Mouse (Mus musculus): ENCODE measurements around the gene Zfp616. TPM values are rescaled to one million over a fixed set of nuclear protein-coding genes. Genes with fewer than 3 reads are reported as not detected.

The Zfp616 gene
- not detected for total RNA-seq (2021)
- long read RNA-seq, experiment 1 = 0 reads
- long read RNA-seq, experiment 2 = 0 reads

DNA sequence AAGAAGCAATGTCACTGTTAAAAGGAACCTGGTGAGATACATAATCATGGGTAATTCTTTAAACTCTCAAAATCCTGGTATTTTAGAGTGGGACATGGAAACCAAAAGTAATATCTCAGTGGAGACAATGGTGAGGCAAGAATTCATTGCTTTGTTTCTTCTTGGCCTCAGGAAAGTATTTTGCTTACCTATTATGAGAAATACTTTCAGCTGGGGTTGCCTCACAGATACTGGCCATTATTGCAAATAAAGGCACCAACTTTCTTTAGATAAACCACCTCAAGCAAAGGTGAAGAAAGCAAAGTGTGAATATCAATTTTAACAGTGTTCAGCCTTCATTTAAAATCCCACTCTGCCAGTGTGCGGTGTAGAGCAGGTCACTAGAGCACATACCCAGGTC lies at the start of gene Zfp616:
Zfp616 (plus strand) TSS at position 301 of the 400 bp plus-strand sequence.
- DNase-seq = no peak

DNA sequence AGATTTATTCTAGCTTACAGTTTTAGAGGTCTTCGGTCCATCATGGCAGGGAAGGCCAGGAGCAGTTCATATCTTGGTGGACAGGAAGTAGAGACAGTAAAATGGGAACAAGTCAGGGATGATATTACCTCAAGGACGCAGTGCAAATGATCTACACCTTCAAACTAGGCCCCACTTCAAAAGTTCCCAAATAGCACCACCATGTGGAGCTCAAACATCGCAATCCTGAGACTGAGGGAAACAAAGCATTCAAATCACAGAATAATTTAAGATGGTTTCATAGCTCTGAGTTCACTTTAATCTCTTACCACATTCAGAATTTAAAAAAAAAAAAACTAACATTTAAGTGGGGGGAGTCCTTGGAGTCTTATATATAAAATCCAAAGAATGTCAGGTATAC lies 18.4 kb upstream of the Zfp616 start:
- DNase-seq = no peak

DNA sequence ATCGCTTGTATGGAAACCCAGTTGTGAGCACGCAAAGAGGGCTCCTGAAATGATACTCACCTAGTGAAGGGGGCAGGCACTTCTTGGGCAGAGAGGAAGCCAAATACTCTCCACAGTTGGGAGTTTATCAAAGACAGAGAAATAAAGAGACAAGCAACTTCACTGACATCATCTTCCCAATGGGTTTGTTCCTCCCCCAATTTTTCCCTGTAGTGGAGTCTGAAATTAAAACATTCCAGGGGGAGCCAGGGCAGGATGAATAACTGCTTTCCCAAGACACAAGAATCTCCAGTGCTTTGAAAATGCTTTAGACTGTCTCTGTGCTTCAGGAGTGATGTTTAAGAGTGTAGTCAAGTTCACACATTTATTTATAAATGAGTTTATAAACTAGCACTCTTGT lies 13.3 kb upstream of the Zfp616 start, which contains the start of the genes Olfr139 and Olfr399:
Olfr139 (minus strand) TSS at position 101 of the 400 bp plus-strand sequence.
Olfr399 (minus strand) TSS at position 165 of the 400 bp plus-strand sequence.
- no peak for DNase-seq

DNA sequence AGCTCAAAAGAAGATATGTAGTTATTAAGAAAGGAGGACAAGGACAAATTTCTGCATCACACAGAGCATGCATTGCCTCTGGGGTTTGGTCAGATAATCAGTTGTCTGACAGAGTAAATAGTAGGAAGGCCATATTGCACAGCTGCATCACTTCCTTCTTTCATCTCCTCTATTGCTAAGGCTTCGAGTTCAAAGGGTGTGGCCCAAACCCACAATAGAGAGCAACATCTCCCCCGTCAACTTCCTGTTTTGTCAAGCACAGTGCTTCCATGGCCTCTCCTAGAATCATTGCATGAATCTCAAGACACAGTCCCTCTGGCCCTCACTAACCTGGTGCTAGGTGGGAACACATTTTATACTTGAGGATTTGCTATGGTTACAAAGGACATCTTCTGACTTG lies 31.0 kb downstream of the Zfp616 start:
- no peak for DNase-seq

DNA sequence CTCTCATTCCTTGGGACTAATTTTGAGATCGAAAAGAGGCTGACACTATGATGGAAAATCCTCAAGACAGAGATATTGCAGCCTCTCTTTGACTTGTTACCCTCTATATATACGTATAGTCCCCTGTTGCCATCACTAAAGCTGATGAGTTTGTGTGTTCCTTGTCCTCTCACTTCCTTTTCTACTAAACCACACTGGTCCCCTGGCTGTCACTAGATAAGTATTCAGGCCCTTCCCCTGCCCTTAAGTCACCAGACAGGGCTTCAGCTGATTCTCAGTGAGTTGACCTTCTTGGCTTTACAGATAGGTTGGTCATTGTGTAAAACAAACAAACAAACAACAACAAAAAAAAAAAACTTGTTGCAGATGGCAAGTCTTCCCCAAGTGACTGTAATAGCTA lies 31.8 kb downstream of the Zfp616 start:
- no peak for DNase-seq

DNA sequence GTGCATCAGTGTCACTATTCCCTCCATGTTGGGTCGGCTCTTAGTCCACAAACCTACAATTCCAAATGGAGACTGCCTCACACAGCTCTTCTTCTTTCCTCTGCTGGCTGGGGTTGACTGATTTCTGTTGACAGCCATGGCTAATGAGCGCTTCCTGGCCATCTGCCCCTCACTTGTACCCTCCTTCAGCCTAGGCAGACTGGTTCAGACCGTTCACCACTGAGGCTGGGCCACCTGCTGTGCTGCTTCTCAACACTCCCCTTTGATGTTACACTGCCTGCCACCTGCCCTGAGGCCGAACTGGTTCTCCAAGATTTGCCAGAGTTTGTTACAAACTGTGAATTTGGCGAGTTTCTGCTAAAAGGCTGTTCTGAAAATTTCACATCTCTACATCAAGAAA lies 35.3 kb downstream of the Zfp616 start:
- no peak for DNase-seq

DNA sequence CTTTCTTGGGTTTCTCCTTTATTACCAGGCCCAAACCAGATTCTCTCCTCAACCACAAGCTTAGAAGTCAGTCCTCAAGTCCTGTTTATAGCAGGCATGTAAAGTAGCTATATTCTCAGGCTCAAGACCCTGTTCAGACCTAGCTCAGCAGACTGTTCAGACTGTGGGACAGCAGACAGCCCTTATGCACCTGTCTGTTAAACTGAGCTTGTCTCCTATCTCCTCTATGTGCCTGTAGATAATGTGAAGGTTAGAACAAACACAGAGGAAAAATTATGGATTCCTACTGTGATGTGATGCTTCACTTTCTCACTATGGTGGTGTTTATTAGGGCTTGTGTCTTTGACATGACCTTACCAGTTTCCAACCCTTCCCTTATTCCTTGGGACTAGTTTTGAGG lies 43.7 kb downstream of the Zfp616 start, which contains the start of gene Olfr401:
Olfr401 (plus strand) TSS at position 301 of the 400 bp plus-strand sequence.
- no peak for DNase-seq

Other genes with a start within 250 kb of the Zfp616 start
- not detected for gene Olfr393, start 218.5 kb upstream of the Zfp616 start, total RNA-seq (2021)
- not detected for gene Olfr394, start 179.2 kb upstream of the Zfp616 start, total RNA-seq (2021)
- gene Olfr395, start 160.7 kb upstream of the Zfp616 start, total RNA-seq (2021) = not detected
- not detected for gene Olfr23, start 133.3 kb upstream of the Zfp616 start, total RNA-seq (2021)
- gene Olfr397, start 109.1 kb upstream of the Zfp616 start, total RNA-seq (2021) = not detected
- not detected for gene Olfr398, start 79.5 kb upstream of the Zfp616 start, total RNA-seq (2021)
- not detected for gene Olfr139, start 13.4 kb upstream of the Zfp616 start, total RNA-seq (2021)
- not detected for gene Olfr399, start 13.3 kb upstream of the Zfp616 start, total RNA-seq (2021)
- not detected for gene Olfr401, start 43.8 kb downstream of the Zfp616 start, total RNA-seq (2021)
- gene Olfr402, start 83.6 kb downstream of the Zfp616 start, total RNA-seq (2021) = not detected
- gene Olfr403, start 116.3 kb downstream of the Zfp616 start, total RNA-seq (2021) = not detected
- gene Olfr43, start 141.4 kb downstream of the Zfp616 start, total RNA-seq (2021) = not detected
- not detected for gene Olfr406, start 189.9 kb downstream of the Zfp616 start, total RNA-seq (2021)
- not detected for gene Olfr59, start 213.8 kb downstream of the Zfp616 start, total RNA-seq (2021)